Mouse (Mus musculus) frontal cortex, postnatal 14 days (tissue): Measurements from ENCODE around the gene Lhpp.

Experiments used
- DNase-seq, 2 experiments: peaks; one replicate each; pipeline ENCODE4 v3.0.0; 2022; ENCODE audit warnings: low spot score in 2 of 2

Gene Lhpp

GRCm38 (mm10) chr7:132610468-132611318 lies at the start of gene Lhpp:
TSS of gene Lhpp (plus strand) at chr7:132610638.
- DNase-seq, result peak; percentile 51 to 69

- DNase-seq, result no peak
Observed at GRCm38 (mm10) chr7:132565831-132566230, 44.6 kb upstream of the Lhpp start.

GRCm38 (mm10) chr7:132568817-132569216 lies 41.6 kb upstream of the Lhpp start:
- no peak for DNase-seq

- DNase-seq, result no peak
Observed at GRCm38 (mm10) chr7:132570071-132570470, 40.4 kb upstream of the Lhpp start.

GRCm38 (mm10) chr7:132571481-132571880 lies 39.0 kb upstream of the Lhpp start:
- DNase-seq, result no peak

- DNase-seq, result no peak
Observed at GRCm38 (mm10) chr7:132572738-132573137, 37.7 kb upstream of the Lhpp start.

- no peak for DNase-seq
Observed at GRCm38 (mm10) chr7:132573205-132573604, 37.2 kb upstream of the Lhpp start.

- DNase-seq, result no peak
Observed at GRCm38 (mm10) chr7:132574646-132575045, 35.8 kb upstream of the Lhpp start.

- peak; percentile 66 to 67 for DNase-seq
Observed at GRCm38 (mm10) chr7:132575623-132576022, 34.8 kb upstream of the Lhpp start.

- peak; percentile 89 to 91 for DNase-seq
Observed at GRCm38 (mm10) chr7:132576116-132576650, 34.3 kb upstream of the Lhpp start, which contains the start of gene Oat. TSS of gene Oat (minus strand) at chr7:132576398.

- DNase-seq, result no peak
Observed at GRCm38 (mm10) chr7:132576891-132577290, 33.5 kb upstream of the Lhpp start.

- DNase-seq, result no peak
Observed at GRCm38 (mm10) chr7:132580511-132580910, 29.9 kb upstream of the Lhpp start.

GRCm38 (mm10) chr7:132581441-132581840 lies 29.0 kb upstream of the Lhpp start:
- DNase-seq, result no peak

- DNase-seq, result no peak
Observed at GRCm38 (mm10) chr7:132585695-132586491, 24.5 kb upstream of the Lhpp start.

- DNase-seq, result no peak
Observed at GRCm38 (mm10) chr7:132587167-132587566, 23.3 kb upstream of the Lhpp start.

- DNase-seq, result no peak
Observed at GRCm38 (mm10) chr7:132589610-132590009, 20.8 kb upstream of the Lhpp start.

GRCm38 (mm10) chr7:132593762-132594161 lies 16.7 kb upstream of the Lhpp start:
- no peak for DNase-seq

GRCm38 (mm10) chr7:132594325-132594724 lies 16.1 kb upstream of the Lhpp start:
- DNase-seq, result no peak

- DNase-seq, result no peak
Observed at GRCm38 (mm10) chr7:132595787-132596186, 14.7 kb upstream of the Lhpp start.

GRCm38 (mm10) chr7:132596557-132597250 lies 13.7 kb upstream of the Lhpp start:
- DNase-seq, result no peak

GRCm38 (mm10) chr7:132597251-132598041 lies 13.0 kb upstream of the Lhpp start:
- DNase-seq, result no peak
